Mouse (Mus musculus) right cerebral cortex, adult 18-20 months (tissue): ENCODE measurements around the gene Bex1.

Experiments
- DNase-seq: peaks from one replicate; pipeline ENCODE4 v3.0.0; 2022; ENCODE audit warnings: mixed read lengths

Bex1 gene

GRCm38 (mm10) chrX:136171189-136172117 lies 43.9 kb downstream of the Bex1 start:
- peak; percentile 54 for DNase-seq

GRCm38 (mm10) chrX:136170625-136171024 lies 44.7 kb downstream of the Bex1 start:
- DNase-seq = no peak
